Mouse (Mus musculus): ENCODE results near the gene Mindy1. TPM values are rescaled to one million over a fixed set of nuclear protein-coding genes. Genes with fewer than 3 reads are reported as not detected.

Gene Mindy1
- total and polyA plus RNA-seq, 3 experiments: 5.0 to 14.4 (median 5.4) TPM

- dilution Hi-C loops (cut with MboI; ENCODE audit: extremely low pct_ligation_motif_present, extremely low pct_unique_long_range_greater_than_20kb, low sequenced_read_pairs) (no loop called here), in situ Hi-C loops (cut with MboI; ENCODE audit: low pct_ligation_motif_present, low pct_unique_long_range_greater_than_20kb, low sequenced_read_pairs) (no loop called here)
- no peaks in the 10 kb centered on the region for H3K9me3 ChIP-seq (replicated peaks; ENCODE audit: low read length)
- H3K4me2 ChIP-seq (ENCODE audit: insufficient read depth, low read depth, poor library complexity, severe bottlenecking): no peak overlapping the region
- H3K4me1 ChIP-seq (ENCODE audit: control insufficient read depth in 1 of 2, insufficient read depth in 2 of 2): peaks cover 0 to 23% of the 10 kb centered on the region in 2 experiments; a peak in 3 of 4 replicates
- no peak overlapping the region for H3K9ac ChIP-seq (ENCODE audit: insufficient read depth, low read depth)
- no peaks in the 10 kb centered on the region for H3K27me3 ChIP-seq (replicated peaks)
- peaks cover 24 to 65% of the 10 kb centered on the region in 2 experiments for H3K36me3 ChIP-seq (replicated peaks in 1 of 2; ENCODE audit: control insufficient read depth in 1 of 2, insufficient read depth in 1 of 2, low read length in 1 of 2)
- TF ChIP-seq SIN3A (IDR thresholded peaks at IDR 0.05; ENCODE audit: low read length) (no peak), HCFC1 (IDR thresholded peaks at IDR 0.05; ENCODE audit: low read depth, low read length) (no peak), MAZ (IDR thresholded peaks at IDR 0.05; ENCODE audit: low read depth, low read length) (no peak), ETS1 (conservative IDR thresholded peaks at IDR 0.05; ENCODE audit: low read depth, low read length) (no peak), E2F4 (IDR thresholded peaks at IDR 0.05; ENCODE audit: insufficient replicate concordance, low read depth, low read length) (no peak), BHLHE40 (IDR thresholded peaks at IDR 0.05; ENCODE audit: low read depth, low read length) (no peak), POLR2AphosphoS2 (IDR thresholded peaks at IDR 0.05; ENCODE audit: low read depth, low read length) (no peak), JUN (IDR thresholded peaks at IDR 0.05; ENCODE audit: insufficient read depth, low read depth, low read length) (no peak), TBP (conservative IDR thresholded peaks at IDR 0.05; ENCODE audit: low read depth, low read length) (no peak), ZMIZ1 (IDR thresholded peaks at IDR 0.05; ENCODE audit: low read depth, low read length) (no peak), ZC3H11A (IDR thresholded peaks at IDR 0.05; ENCODE audit: low read depth, low read length) (no peak), MAFK (IDR thresholded peaks at IDR 0.05; ENCODE audit: insufficient replicate concordance, low read length) (no peak), KAT2A (IDR thresholded peaks at IDR 0.05; ENCODE audit: insufficient replicate concordance, low read length) (no peak), NRF1 (IDR thresholded peaks at IDR 0.05; ENCODE audit: low read depth, low read length) (no peak), ELF1 (IDR thresholded peaks at IDR 0.05; ENCODE audit: low read depth, low read length) (no peak), CHD2 (IDR thresholded peaks at IDR 0.05; ENCODE audit: low read length) (no peak), USF1 (IDR thresholded peaks at IDR 0.05; ENCODE audit: low read depth, low read length) (no peak)
- H3K79me2 ChIP-seq (replicated peaks; ENCODE audit: control insufficient read depth, extremely low read depth, insufficient read depth, poor library complexity, severe bottlenecking): no peaks in the 10 kb centered on the region
- no peak overlapping the region for H3K4me3 ChIP-seq (replicated peaks in 1 of 3; ENCODE audit: low read depth in 2 of 3, low read length in 2 of 3, poor library complexity in 1 of 3)
- no peak overlapping the region for H3K27ac ChIP-seq (ENCODE audit: insufficient read depth, low read depth)
- DNase-seq (ENCODE audit: extremely low read depth): no peak
Observed at GRCm38 (mm10) chr3:95295321-95296102, 14.4 kb downstream of the Mindy1 start.

DNA sequence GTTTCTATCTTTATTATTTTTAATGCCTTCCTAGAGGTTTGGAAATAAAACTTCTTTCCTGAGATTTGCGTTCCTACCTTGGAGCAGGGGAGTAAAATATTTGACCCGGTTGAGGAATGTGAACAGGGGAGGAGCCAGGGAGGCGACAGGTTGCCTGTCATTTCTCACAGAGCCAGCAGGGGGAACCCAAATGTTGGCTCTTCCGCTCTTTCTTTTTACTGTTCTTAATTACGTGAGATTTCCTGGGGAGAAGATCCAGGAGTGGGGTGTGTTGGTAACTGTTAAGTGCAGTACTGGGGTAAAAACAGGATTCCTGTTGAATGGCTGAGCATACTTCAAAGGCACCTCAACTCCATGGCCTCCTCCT lies 14.9 kb downstream of the Mindy1 start:
- Histone ChIP-seq H3K27ac (ENCODE audit: insufficient read depth, low read depth) (no peak overlapping the region), H3K4me2 (ENCODE audit: insufficient read depth, low read depth, poor library complexity, severe bottlenecking) (no peak overlapping the region), H3K27me3 (replicated peaks) (no peaks in the 10 kb centered on the region), H3K4me1 (ENCODE audit: control insufficient read depth in 1 of 2, insufficient read depth in 2 of 2) (peaks cover 0 to 23% of the 10 kb centered on the region in 2 experiments; a peak in 3 of 4 replicates), H3K9ac (ENCODE audit: insufficient read depth, low read depth) (no peak overlapping the region), H3K9me3 (replicated peaks; ENCODE audit: low read length) (no peaks in the 10 kb centered on the region), H3K36me3 (replicated peaks in 1 of 2; ENCODE audit: control insufficient read depth in 1 of 2, insufficient read depth in 1 of 2, low read length in 1 of 2) (peaks cover 24 to 65% of the 10 kb centered on the region in 2 experiments), H3K79me2 (replicated peaks; ENCODE audit: control insufficient read depth, extremely low read depth, insufficient read depth, poor library complexity, severe bottlenecking) (no peaks in the 10 kb centered on the region), H3K4me3 (replicated peaks in 1 of 3; ENCODE audit: low read depth in 2 of 3, low read length in 2 of 3, poor library complexity in 1 of 3) (no peak overlapping the region)
- TF ChIP-seq UBTF (IDR thresholded peaks at IDR 0.05; ENCODE audit: low read depth, low read length) (no peak), IRF4 (IDR thresholded peaks at IDR 0.05; ENCODE audit: low read depth, low read length) (no peak), SIN3A (IDR thresholded peaks at IDR 0.05; ENCODE audit: low read length) (no peak), EP300 (IDR thresholded peaks at IDR 0.05; ENCODE audit: low read length) (no peak), CTCF (conservative IDR thresholded peaks at IDR 0.05 in 1 of 2, IDR thresholded peaks at IDR 0.05 in 1 of 2; ENCODE audit: low read depth in 2 of 2, low read length in 2 of 2) (peak; percentile 57 to 76), MAZ (IDR thresholded peaks at IDR 0.05; ENCODE audit: low read depth, low read length) (no peak), SMC3 (IDR thresholded peaks at IDR 0.05; ENCODE audit: low read depth, low read length) (peak; percentile 55), E2F4 (IDR thresholded peaks at IDR 0.05; ENCODE audit: insufficient replicate concordance, low read depth, low read length) (no peak), TCF12 (IDR thresholded peaks at IDR 0.05; ENCODE audit: low read depth, low read length) (no peak), CHD1 (IDR thresholded peaks at IDR 0.05; ENCODE audit: low read depth, low read length) (no peak), ELF1 (IDR thresholded peaks at IDR 0.05; ENCODE audit: low read depth, low read length) (0 out of 2 replicates have a peak, but pooled peaks have one; percentile 26), ZMIZ1 (IDR thresholded peaks at IDR 0.05; ENCODE audit: low read depth, low read length) (no peak), RAD21 (IDR thresholded peaks at IDR 0.05; ENCODE audit: low read depth, low read length) (peak; percentile 55), RCOR1 (conservative IDR thresholded peaks at IDR 0.05; ENCODE audit: low read depth, low read length) (no peak), HCFC1 (IDR thresholded peaks at IDR 0.05; ENCODE audit: low read depth, low read length) (no peak)
- DNase-seq (ENCODE audit: extremely low read depth): peak; percentile 48
- in situ Hi-C loops (cut with MboI; ENCODE audit: low pct_ligation_motif_present, low pct_unique_long_range_greater_than_20kb, low sequenced_read_pairs) (no loop called here), dilution Hi-C loops (cut with MboI; ENCODE audit: extremely low pct_ligation_motif_present, extremely low pct_unique_long_range_greater_than_20kb, low sequenced_read_pairs) (no loop called here)
